Mouse (Mus musculus): ENCODE measurements around the gene Pate2. TPM values are rescaled to one million over a fixed set of nuclear protein-coding genes. Genes with fewer than 3 reads are reported as not detected.
A peak's percentile ranks its signal among the peaks of the same experiment; 100 is the strongest.

Pate2 gene
- total and polyA plus RNA-seq, 3 experiments, result 0.23 to 0.29 TPM; not detected in 1

DNA sequence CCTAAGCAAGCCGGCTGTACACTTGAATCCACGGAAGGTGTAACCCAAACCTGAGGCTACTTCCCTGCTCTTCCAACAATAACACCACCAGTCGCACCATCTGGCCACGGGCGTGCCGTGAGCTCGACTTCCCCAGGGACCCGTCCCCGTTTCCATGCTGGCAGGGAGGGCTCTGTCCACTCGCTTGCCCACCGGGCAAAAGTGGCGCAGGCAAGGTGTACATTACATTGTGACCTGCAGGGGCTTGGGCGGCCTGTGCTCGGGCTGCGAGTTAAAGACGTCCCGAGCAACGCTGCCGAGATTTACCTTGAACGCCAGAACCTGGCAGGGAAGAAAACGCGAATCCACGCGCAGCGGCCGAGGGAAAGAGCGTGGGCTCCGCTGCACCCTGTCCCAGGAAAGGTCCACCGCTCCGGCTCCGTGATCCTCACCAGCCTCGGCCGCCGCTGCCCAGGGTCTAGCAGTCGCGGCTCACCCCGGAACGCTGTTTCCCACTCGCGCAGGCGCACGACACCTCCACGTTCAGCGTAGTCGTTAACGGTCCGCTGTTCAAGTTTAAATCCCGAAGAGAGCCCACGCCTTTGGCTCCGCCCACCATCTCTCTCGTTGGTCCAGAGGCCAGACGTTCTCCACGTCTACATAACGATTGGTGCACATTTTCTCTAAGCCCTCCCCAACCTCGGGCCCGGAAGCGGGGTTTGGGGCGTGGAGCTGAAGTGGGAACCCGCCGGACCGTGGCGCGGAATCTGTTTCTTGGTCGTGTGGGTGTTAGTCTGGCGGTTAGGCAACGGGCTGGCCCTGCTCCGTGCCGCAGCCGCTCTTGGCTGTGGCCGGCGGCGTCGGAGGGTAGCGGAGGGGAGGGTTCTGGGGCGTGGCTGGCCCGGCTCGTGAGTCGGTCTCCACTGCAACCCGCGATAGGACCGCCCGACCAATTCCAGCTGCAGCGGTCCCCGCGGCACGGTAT, at the start of gene Pate2, which contains the start of gene Hyls1 (continued):
- TF ChIP-seq NRF1 (IDR thresholded peaks at IDR 0.05; ENCODE audit: insufficient read depth, low read depth, low read length, poor library complexity, severe bottlenecking), result peak; percentile 95
- TF ChIP-seq TAL1 (IDR thresholded peaks at IDR 0.05; ENCODE audit: low read length), result no peak
- TF ChIP-seq CTCF (IDR thresholded peaks at IDR 0.05 in 2 of 3, conservative IDR thresholded peaks at IDR 0.05 in 1 of 3; ENCODE audit: control insufficient read depth in 1 of 3, insufficient read depth in 1 of 3, low read depth in 2 of 3, low read length in 3 of 3, poor library complexity in 1 of 3, severe bottlenecking in 1 of 3), result no peak
- TF ChIP-seq TCF12 (IDR thresholded peaks at IDR 0.05; ENCODE audit: low read depth, low read length), result peak; percentile 35
- TF ChIP-seq ZKSCAN1 (IDR thresholded peaks at IDR 0.05; ENCODE audit: low read depth, low read length), result no peak

DNA sequence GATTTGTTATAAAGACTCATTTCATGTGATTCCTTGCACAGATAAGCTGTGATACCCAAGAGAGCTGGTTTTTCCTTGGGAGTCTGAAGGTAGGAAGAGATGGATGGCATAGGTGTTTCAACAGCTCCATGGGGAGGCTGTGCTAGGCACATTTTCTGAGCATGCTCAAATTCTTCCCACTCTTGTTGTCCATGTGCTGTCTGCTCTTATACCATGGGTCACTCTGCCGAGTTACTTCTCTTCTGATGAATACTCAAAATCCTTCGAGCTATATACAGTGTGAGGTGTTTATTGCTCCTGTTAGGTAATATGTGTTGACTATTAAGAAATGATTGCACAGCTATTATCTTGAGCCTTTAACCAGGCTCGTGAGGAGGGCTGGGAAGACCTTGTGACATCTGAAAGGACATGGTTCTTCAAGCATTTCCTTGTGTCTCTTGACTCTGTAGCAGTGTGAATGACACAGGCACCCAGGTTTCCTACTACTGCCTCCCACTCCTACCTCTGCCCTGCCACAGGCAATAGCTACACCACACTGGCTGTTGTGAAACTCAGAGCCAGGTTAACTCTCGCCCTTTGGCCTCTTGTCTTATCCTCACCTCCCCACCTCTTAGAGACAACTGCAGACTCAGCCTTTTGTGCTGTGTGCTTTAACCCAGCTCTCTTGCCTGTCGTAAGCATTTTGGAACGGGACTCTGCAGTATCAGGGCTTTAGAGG, 49.3 kb upstream of the Pate2 start:
- Histone ChIP-seq H3K27ac (ENCODE audit: control insufficient read depth, low read depth, low read length) (no peak overlapping the region), H3K36me3 (ENCODE audit: control insufficient read depth in 1 of 2, insufficient read depth in 2 of 2, low read length in 2 of 2) (no peaks in the 10 kb centered on the region), H3K79me2 (ENCODE audit: control insufficient read depth, insufficient read depth, low read length, poor library complexity) (no peaks in the 10 kb centered on the region), H3K9ac (ENCODE audit: control insufficient read depth, low read depth, low read length, poor library complexity, severe bottlenecking) (no peak overlapping the region), H3K4me3 (ENCODE audit: control insufficient read depth in 1 of 2, insufficient read depth in 1 of 2, low read depth in 2 of 2, low read length in 2 of 2) (no peak overlapping the region), H3K9me3 (replicated peaks; ENCODE audit: insufficient read depth, low read length) (no peaks in the 10 kb centered on the region), H3K4me1 (ENCODE audit: control insufficient read depth in 1 of 2, insufficient read depth in 2 of 2, low read length in 2 of 2) (no peaks in the 10 kb centered on the region), H3K27me3 (ENCODE audit: control insufficient read depth in 1 of 2, insufficient read depth in 2 of 2, low read length in 2 of 2) (peaks cover 3 to 4% of the 10 kb centered on the region in 2 experiments; a peak in 3 of 4 replicates)
- TF ChIP-seq MYB (IDR thresholded peaks at IDR 0.05; ENCODE audit: low read depth, low read length) (no peak), CHD2 (IDR thresholded peaks at IDR 0.05; ENCODE audit: low read length) (no peak), MXI1 (IDR thresholded peaks at IDR 0.05; ENCODE audit: low read depth, low read length) (no peak), RAD21 (IDR thresholded peaks at IDR 0.05; ENCODE audit: low read depth, low read length) (no peak), ZC3H11A (IDR thresholded peaks at IDR 0.05; ENCODE audit: low read depth, low read length) (no peak), MAFK (IDR thresholded peaks at IDR 0.05; ENCODE audit: borderline replicate concordance, low read depth, low read length) (no peak), ZMIZ1 (IDR thresholded peaks at IDR 0.05; ENCODE audit: low read depth, low read length) (no peak), POLR2A (IDR thresholded peaks at IDR 0.05; ENCODE audit: control insufficient read depth in 1 of 2, insufficient read depth in 1 of 2, low read depth in 1 of 2, low read length in 2 of 2, poor library complexity in 1 of 2) (no peak), RCOR1 (IDR thresholded peaks at IDR 0.05; ENCODE audit: low read depth, low read length) (no peak), SIN3A (IDR thresholded peaks at IDR 0.05; ENCODE audit: low read length) (no peak), MAZ (IDR thresholded peaks at IDR 0.05; ENCODE audit: low read depth, low read length) (no peak), JUND (IDR thresholded peaks at IDR 0.05; ENCODE audit: low read depth, low read length) (no peak), USF1 (IDR thresholded peaks at IDR 0.05; ENCODE audit: low read depth, low read length) (no peak), MEF2A (IDR thresholded peaks at IDR 0.05; ENCODE audit: extremely low read depth, insufficient replicate concordance, low read depth, low read length, poor library complexity, severe bottlenecking) (no peak), GABPA (IDR thresholded peaks at IDR 0.05; ENCODE audit: low read depth, low read length) (no peak), USF2 (IDR thresholded peaks at IDR 0.05; ENCODE audit: borderline replicate concordance in 1 of 2, insufficient read depth in 1 of 2, low read depth in 1 of 2, low read length in 2 of 2) (no peak), HCFC1 (IDR thresholded peaks at IDR 0.05; ENCODE audit: low read depth, low read length) (no peak), MAX (IDR thresholded peaks at IDR 0.05; ENCODE audit: low read length) (no peak)
- DNase-seq (ENCODE audit: low read depth, low spot score), result no peak
